Mouse (Mus musculus) stomach, embryonic 15.5 days (tissue): ENCODE results near the gene 3110040M04Rik. TPM values are rescaled to one million over a fixed set of nuclear protein-coding genes. Genes with fewer than 3 reads are reported as not detected.
A peak's percentile ranks its signal among the peaks of the same experiment; 100 is the strongest.
"Not testable (repeated sequence)": the region's sequence is repeated elsewhere in the genome, so short reads cannot be mapped to it uniquely, and the experiment has no call there.

Experiments
- ATAC-seq: fragments of 200-750 bp; cut with Nextera tagmentation; 2 replicates; pipeline ENCODE4 v1.8.0; 2017; ENCODE audit warnings: low read depth, moderate number of reproducible peaks, moderate TSS enrichment; ENCODE audit not compliant: insufficient read depth, low FRiP score
- H3K27ac ChIP-seq: fragments of 300-500 bp; sonication (generic); 2 replicates; pipeline ENCODE4 v1.5.1; 2015; ENCODE audit warnings: mild to moderate bottlenecking, inconsistent platforms
- H3K27me3 ChIP-seq: fragments of 300-500 bp; sonication (generic); replicated peaks from 2 replicates; pipeline ENCODE4 v1.6.1; 2015; ENCODE audit warnings: inconsistent platforms
- H3K36me3 ChIP-seq: fragments of 300-500 bp; sonication (generic); 2 replicates; pipeline ENCODE4 v1.6.1; 2015; ENCODE audit warnings: inconsistent platforms
- H3K4me1 ChIP-seq: fragments of 300-500 bp; sonication (generic); 2 replicates; pipeline ENCODE4 v1.6.1; 2015; ENCODE audit warnings: inconsistent platforms
- H3K4me2 ChIP-seq: fragments of 300-500 bp; sonication (generic); 2 replicates; pipeline ENCODE4 v1.6.1; 2015; ENCODE audit warnings: mild to moderate bottlenecking, inconsistent platforms
- H3K4me3 ChIP-seq: fragments of 300-500 bp; sonication (generic); replicated peaks from 2 replicates; pipeline ENCODE4 v1.5.1; 2015; ENCODE audit warnings: inconsistent platforms
- H3K9ac ChIP-seq: fragments of 300-500 bp; sonication (generic); 2 replicates; pipeline ENCODE4 v1.6.1; 2015; ENCODE audit warnings: inconsistent platforms
- H3K9me3 ChIP-seq: fragments of 300-500 bp; sonication (generic); 2 replicates; pipeline ENCODE4 v1.6.1; 2016; ENCODE audit warnings: inconsistent platforms
- WGBS: fragments of 180-500 bp; shearing (Covaris S2); methylation state at CpG from one replicate; pipeline ENCODE4 v1.1.7; 2015; 5-methylcytosine and 5-hydroxymethylcytosine counted together
- polyA plus RNA-seq: library from polyadenylated mRNA; unstranded; fragments of >200 nt; fragmentation: Nextera tagmentation; extraction: Ambion mirVana; gene quantifications from 2 replicates; pipeline ENCODE4 v1.2.1, GENCODE M21; 2015

3110040M04Rik gene
- polyA plus RNA-seq, result 0.33 TPM in 1 of 2 replicates, not detected in the other

DNA sequence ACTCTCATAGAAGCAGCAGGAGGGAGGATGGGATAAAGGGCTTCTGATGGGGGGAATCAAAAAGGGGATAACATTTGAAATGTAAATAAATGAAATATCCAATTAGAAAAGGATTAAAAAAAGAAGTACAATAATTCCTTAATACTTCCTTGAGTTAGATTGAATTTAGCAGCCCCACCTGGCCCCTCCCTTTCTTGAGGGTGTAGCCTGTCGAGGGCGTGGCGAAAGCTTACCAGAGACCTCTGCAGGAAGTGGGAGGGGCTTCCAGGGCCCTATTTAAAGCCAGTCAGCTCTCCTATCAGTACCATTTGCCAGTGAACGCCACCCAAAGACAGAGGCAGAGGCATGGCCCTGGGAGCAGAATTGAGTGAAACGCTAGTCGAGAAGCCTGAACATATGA lies at the start of gene 3110040M04Rik:
3110040M04Rik (plus strand) TSS at position 304 of the 400 bp plus-strand sequence.
- not testable (repeated sequence) for H3K36me3 ChIP-seq, H3K27ac ChIP-seq, ATAC-seq, H3K27me3 ChIP-seq, H3K9me3 ChIP-seq, H3K4me3 ChIP-seq, H3K9ac ChIP-seq, H3K4me2 ChIP-seq, H3K4me1 ChIP-seq
- WGBS, result no CpG with 5 or more reads among the region's 6 CpGs

DNA sequence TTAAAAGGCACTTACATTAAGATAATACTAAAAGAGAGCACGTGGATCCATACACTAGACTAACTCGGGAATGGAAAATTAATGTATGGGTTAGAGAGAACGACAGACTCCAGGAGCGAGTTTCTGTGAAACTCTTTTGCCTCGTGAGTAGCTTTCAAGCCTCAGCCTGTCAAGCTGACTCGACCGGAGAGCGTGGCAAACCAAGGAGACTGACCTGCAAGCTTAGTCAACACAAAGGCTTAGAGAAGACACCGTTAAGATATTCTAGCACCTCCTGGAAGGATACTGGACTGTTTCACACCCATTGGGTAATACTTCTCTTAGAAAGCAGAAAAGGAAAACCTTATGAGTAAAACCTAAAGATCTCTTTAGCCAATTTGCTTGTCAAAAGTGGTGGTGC lies 49.8 kb upstream of the 3110040M04Rik start:
- not testable (repeated sequence) for H3K9me3 ChIP-seq, H3K27ac ChIP-seq, H3K4me3 ChIP-seq, H3K36me3 ChIP-seq, H3K4me2 ChIP-seq, ATAC-seq, H3K9ac ChIP-seq, H3K27me3 ChIP-seq, H3K4me1 ChIP-seq
- WGBS, result 88% methylated on average over 9 of the region's 9 CpGs

DNA sequence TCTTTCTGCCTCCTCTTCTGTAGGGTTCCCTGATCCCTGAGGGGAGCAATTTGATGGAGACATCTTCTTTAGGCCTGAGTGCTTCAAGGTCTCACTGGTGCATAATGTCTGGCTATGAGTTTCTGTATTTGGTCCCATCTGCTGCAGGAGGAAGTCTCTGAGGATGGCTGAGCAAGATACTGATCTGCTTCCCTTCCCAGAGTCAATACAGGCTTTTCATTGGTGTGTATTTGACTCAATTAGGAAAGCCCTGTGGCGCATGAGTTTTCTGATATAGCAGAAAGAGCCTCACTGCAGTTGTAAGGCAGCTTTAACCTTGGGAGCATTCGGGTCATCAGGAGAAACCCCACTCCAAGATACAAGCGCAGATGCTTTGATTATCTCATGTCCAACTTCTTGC lies 47.8 kb upstream of the 3110040M04Rik start:
- no peaks in the 10 kb centered on the region for H3K27me3 ChIP-seq
- no peaks in the 10 kb centered on the region for H3K36me3 ChIP-seq
- no peak overlapping the region for H3K4me2 ChIP-seq
- no peak overlapping the region for H3K27ac ChIP-seq
- no peaks in the 10 kb centered on the region for H3K4me1 ChIP-seq
- H3K4me3 ChIP-seq, result no peak overlapping the region
- no peaks in the 10 kb centered on the region for H3K9me3 ChIP-seq
- WGBS, result 85% methylated on average over 3 of the region's 3 CpGs
- ATAC-seq, result no peak
- H3K9ac ChIP-seq, result no peak overlapping the region

DNA sequence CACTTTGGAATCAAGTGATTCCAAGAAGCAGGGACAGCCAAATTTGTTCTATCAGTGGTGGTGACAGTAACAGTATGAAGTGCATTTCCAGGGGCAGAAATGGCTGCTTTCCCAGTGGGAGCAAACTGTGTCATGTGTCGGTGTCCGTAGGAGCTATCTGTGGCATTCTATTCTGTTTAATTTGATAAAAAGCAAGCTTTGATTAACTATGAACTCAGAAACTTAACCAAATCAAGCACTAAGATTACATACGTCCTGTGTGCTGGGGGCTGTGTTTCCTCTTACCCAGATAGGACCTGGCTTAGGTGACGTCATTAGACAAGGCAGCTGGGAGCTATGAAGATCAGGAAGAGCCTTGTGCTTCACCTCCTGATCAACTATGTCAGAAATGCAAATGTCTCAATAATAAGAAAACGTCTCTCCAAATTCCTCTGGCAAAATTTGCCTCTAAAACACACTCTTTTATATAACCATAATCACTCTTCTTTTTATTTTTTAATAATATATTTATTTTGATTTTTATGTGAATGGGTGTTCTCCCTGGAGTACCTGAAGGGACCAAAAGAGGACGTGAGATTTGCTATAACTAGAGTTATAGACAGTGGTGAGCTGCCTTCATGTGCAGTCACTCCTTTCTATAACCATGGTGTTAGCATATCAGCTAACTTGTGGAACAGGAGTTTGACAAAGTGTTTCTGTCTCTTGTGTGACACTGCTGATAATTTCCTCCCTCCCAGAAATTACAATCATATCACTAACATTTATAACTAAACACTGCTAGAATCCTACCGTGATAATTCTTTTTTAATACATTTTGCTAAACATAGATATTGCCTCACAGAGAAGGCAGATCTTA lies 46.9 kb upstream of the 3110040M04Rik start:
- H3K9ac ChIP-seq, result no peak overlapping the region
- H3K36me3 ChIP-seq, result no peaks in the 10 kb centered on the region
- H3K4me2 ChIP-seq, result no peak overlapping the region
- no peaks in the 10 kb centered on the region for H3K27me3 ChIP-seq
- H3K9me3 ChIP-seq, result no peaks in the 10 kb centered on the region
- no peak overlapping the region for H3K27ac ChIP-seq
- no peak for ATAC-seq
- no peak overlapping the region for H3K4me3 ChIP-seq
- H3K4me1 ChIP-seq, result no peaks in the 10 kb centered on the region
- 62% methylated on average over 7 of the region's 7 CpGs for WGBS

DNA sequence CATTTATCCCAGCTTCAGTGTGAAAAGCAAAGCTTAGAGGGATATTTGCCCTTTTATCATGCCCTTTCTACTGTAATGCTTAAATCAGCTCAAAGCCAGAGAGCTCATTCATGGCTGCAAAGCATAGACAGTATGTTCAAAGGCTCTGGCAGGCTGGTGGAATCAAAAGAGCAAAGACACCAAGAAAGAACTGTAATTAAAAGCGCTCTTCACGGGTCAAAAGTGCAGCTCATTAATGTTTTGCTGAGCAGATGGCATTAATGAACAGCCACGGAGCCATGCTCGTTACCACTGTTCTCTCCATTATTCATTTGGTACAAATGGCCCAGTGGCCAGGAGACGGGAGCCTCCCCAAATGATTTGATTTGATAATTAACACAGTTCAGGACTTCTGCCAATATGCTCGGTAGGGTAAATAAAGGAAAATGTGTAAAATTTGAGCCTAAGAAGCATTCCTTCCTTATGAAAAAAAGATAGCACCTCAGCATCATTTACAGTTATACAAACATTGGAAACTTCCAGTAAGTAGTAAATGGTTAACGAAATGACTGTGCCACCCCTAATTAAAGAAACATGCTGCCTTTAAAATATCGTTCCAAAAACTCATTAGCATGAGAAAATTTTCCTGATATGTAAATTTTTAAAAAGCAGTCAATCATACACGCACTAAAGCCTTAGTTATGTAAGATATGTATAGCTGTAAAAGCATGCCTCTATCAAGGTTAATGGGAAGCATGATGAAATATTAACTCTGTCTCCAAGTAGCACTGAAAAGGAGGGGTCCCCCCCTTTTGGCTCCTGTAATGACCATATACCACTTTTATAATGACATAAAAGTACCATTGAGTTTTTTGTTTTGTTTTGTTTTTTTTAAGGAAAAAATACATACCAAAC lies 45.7 kb upstream of the 3110040M04Rik start:
- H3K4me2 ChIP-seq, result no peak overlapping the region
- no peak overlapping the region for H3K4me3 ChIP-seq
- no peaks in the 10 kb centered on the region for H3K27me3 ChIP-seq
- WGBS, result 72% methylated on average over 9 of the region's 9 CpGs
- no peaks in the 10 kb centered on the region for H3K9me3 ChIP-seq
- H3K27ac ChIP-seq, result no peak overlapping the region
- H3K4me1 ChIP-seq, result no peaks in the 10 kb centered on the region
- H3K9ac ChIP-seq, result no peak overlapping the region
- ATAC-seq, result no peak
- no peaks in the 10 kb centered on the region for H3K36me3 ChIP-seq

DNA sequence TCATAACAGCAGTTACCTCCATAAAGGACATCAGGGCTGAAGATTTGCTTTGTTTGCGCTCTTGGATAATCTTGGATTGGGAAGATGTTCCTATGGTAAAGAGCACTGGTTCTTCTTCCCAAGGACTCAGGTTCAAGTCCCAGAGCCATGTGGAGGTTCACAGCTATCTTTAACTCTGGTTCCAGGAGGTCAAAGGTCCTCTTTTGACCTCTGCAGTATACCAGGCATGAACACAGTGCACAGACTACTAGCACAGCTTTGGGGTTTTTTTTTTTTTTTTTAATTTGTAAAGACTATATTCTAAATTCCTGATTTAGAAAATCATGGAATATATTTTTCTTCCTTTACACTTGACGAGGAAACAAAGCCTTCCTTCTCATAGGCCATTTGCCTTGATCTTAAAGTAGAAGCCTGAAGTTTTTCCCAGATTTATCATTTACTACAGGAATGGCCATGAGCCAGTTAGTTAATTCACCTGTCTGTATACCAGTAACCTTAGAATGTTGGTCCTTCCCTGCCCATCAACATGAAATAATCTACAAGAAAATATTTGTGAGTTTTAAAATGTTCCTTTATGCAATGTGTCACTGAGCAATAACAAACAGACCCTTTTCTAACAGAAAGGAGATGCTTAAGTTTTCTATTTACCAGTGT lies 44.9 kb upstream of the 3110040M04Rik start:
- Histone ChIP-seq H3K27ac (no peak overlapping the region), H3K9me3 (no peaks in the 10 kb centered on the region), H3K4me1 (no peaks in the 10 kb centered on the region), H3K4me3 (no peak overlapping the region), H3K4me2 (no peak overlapping the region), H3K27me3 (no peaks in the 10 kb centered on the region), H3K36me3 (no peaks in the 10 kb centered on the region), H3K9ac (no peak overlapping the region)
- WGBS, result 81% methylated on average over 2 of the region's 2 CpGs
- no peak for ATAC-seq

DNA sequence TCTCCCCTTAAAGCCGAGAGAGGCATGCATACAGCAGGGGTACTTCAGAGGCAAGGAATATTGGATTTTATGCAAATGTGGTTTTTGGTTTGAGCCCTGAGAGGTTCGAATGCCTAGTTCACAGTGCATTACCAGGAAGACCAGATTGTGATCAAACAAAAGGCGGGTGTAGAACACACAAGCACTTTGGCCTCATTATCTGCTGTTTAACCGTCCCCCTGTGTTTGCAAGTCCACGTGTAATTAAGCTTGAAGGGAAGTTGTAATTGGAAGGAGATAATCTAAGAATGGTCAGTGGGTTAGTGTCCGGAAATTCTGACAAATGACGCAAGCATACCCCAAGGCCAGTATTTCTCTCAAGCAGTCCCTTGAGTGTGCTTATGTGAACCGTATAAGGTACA lies 37.9 kb upstream of the 3110040M04Rik start:
- no peak overlapping the region for H3K27ac ChIP-seq

DNA sequence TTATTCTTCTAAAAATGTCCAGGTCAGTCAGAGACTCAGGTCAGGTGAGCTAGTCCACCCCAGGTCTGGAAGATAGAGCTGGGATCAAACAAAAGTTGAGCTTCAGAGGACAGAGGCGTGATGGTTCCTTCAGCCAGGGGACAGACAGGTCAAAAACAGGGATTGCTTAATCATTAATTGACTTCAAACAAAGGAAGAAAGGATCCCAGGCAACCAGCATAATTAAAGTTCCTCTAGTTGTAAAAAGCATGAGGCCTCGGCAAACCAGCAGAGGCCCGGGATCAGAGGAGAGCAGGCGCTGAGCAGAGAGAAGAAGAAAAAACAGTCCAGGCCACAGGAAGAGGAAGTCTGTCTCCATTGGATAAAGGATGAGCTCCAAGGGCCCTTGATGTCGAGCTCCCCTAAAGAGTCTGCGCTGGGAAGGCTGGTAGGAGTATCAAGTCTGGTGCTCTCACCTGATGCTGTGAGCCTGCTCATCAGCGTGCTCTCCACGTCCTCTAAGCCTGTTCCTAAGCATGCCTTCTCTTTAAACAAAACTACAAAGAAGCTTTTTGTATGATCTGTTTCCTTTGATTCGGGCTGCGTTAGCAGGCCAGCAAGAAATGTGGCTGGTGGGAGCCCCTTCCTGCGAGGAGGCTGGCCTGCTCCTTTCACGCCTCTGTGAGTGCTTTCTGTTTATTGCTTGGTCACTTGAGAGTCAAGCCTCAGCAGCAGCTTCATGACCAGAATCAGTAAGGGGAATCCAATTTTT lies 36.4 kb upstream of the 3110040M04Rik start:
- ATAC-seq, result peak; percentile 15; the same call in 1 of the 2 replicates
- H3K4me1 ChIP-seq, result no peaks in the 10 kb centered on the region
- no peak overlapping the region for H3K4me2 ChIP-seq
- H3K4me3 ChIP-seq, result no peak overlapping the region
- H3K27ac ChIP-seq, result no peak overlapping the region; the same call in 1 of the 2 replicates
- no peaks in the 10 kb centered on the region for H3K27me3 ChIP-seq
- WGBS, result 27% methylated on average over 12 of the region's 12 CpGs
- no peaks in the 10 kb centered on the region for H3K36me3 ChIP-seq
- no peaks in the 10 kb centered on the region for H3K9me3 ChIP-seq
- no peak overlapping the region for H3K9ac ChIP-seq

More for the DNA sequence above, 37.9 kb upstream of the 3110040M04Rik start:
- WGBS, result 38% methylated on average over 8 of the region's 8 CpGs
- Histone ChIP-seq H3K9ac (no peak overlapping the region), H3K4me2 (no peak overlapping the region), H3K4me1 (no peaks in the 10 kb centered on the region), H3K36me3 (no peaks in the 10 kb centered on the region), H3K9me3 (no peaks in the 10 kb centered on the region), H3K4me3 (no peak overlapping the region), H3K27me3 (no peaks in the 10 kb centered on the region)
- ATAC-seq, result peak; percentile 64; the same call in 1 of the 2 replicates

DNA sequence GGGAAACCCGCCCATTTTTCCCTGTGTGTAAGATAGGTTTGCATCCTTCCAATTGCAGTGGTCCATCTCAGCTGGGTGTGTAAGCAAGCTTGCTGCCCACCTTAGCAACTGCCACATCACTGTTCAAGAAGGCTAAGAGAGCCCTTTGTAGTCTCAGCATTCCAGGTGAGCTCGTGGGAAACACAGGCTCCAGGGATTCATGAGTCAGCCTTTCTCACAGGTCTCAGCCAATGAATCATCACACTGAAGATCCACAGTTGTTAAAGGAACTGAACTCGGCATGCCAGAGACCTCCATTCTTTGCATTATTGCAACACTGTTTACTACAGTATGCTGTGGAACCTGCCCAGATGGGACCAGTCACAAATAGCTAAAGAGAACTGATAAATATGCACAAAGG lies 35.3 kb upstream of the 3110040M04Rik start:
- Histone ChIP-seq H3K36me3 (no peaks in the 10 kb centered on the region), H3K9me3 (no peaks in the 10 kb centered on the region), H3K4me3 (no peak overlapping the region), H3K4me2 (no peak overlapping the region), H3K4me1 (no peaks in the 10 kb centered on the region), H3K9ac (no peak overlapping the region), H3K27me3 (no peaks in the 10 kb centered on the region), H3K27ac (no peak overlapping the region)
- ATAC-seq, result 0 out of 2 replicates have a peak, but pooled peaks have one; percentile 29
- 66% methylated on average over 3 of the region's 3 CpGs for WGBS

DNA sequence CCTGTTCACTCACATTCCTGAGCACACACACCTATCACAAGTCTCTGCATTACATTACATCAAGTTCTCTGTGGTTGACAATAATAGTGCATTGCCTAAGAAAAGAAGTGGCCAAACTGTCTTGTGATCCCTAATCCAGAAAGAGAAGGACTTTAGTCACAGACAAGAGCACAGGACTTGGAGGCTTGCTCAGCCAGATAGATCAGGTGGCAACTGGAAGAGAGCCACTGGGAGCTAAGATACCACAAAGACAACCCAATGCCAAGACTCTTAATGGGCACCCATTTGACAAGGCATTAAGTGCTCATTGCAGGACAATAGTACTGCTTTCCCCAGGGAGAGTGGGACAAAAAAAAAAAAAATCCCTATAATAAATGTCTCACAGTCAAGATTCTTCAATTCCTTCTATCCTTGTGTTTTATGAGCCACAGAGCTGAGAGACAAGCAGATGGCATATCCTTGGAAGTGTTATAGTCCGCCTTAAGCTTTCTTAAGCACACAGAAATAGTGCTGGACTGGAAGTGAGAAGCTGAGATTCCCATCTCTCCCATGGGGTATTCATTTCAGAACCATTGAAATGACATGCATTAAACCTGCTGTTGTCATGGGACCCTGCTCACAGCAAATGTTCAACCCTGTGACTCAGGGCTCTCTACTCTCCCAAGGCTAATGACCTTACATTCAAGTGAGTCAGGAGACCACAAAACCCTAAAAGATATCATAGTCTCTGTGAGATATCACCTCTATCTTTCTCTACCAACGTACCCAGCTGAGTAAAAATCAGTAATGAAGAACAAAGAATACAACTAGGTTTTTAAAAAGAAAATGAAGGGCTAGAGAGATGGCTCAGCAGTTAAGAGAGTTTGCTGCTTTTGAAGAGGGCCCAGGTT lies 32.1 kb upstream of the 3110040M04Rik start:
- ATAC-seq, result no peak
- H3K27ac ChIP-seq, result no peak overlapping the region
- 78% methylated on average over 2 of the region's 2 CpGs for WGBS
- H3K9ac ChIP-seq, result no peak overlapping the region
- H3K4me1 ChIP-seq, result no peaks in the 10 kb centered on the region
- no peaks in the 10 kb centered on the region for H3K36me3 ChIP-seq
- no peaks in the 10 kb centered on the region for H3K27me3 ChIP-seq
- H3K9me3 ChIP-seq, result no peaks in the 10 kb centered on the region
- no peak overlapping the region for H3K4me2 ChIP-seq
- no peak overlapping the region for H3K4me3 ChIP-seq
